In the genomic region with DNA sequence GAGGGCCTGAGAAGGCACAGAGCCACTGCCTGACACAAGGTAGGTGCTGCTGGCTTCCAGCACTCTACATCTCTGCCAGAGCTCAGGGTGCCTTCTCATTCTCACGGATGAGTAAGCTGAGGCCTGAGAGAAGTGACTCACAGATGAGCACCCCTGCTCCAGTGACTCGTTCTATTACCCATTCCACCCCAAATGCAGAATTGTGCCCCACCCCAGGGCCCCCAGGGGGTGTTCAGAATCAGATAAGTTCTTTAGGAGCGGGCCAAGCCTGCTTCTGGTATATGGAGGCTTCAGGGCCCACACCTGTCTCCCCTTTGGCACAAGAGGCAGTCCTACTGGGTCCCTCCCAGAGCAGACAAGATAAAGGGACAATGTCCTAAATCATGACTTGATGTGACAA, we compare ENCODE assay signal across 8 mouse cellular contexts. TPM values are rescaled to one million over a fixed set of nuclear protein-coding genes. Genes with fewer than 3 reads are reported as not detected.
DNase-seq lines count a peak whose midpoint lies in the region; ATAC-seq and TF ChIP-seq lines count a peak whose summit lies in the region.

No protein-coding gene starts in this region.

- 38% methylated on average over 3 of the region's 3 CpGs for WGBS in kidney, postnatal 0 days
- WGBS in forebrain, embryonic 16.5 days, result 49% methylated on average over 3 of the region's 3 CpGs
- WGBS in liver, postnatal 0 days (ENCODE audit: insufficient replicate concordance), result 44% methylated on average over 3 of the region's 3 CpGs

- no peak for ATAC-seq in kidney, postnatal 0 days (replicated peaks; ENCODE audit: low FRiP score, low read depth)
- ATAC-seq in forebrain, embryonic 16.5 days, result no peak
- no peak for ATAC-seq in liver, postnatal 0 days

- H3K36me3 ChIP-seq in kidney, postnatal 0 days (ENCODE audit: insufficient read depth, low read length), result peaks cover 7% of the 10 kb centered on the region; the same call in 1 of the 2 replicates
- H3K36me3 ChIP-seq in forebrain, embryonic 16.5 days (ENCODE audit: control insufficient read depth, insufficient read depth), result no peaks in the 10 kb centered on the region
- peaks cover 11% of the 10 kb centered on the region; the same call in 1 of the 2 replicates for H3K36me3 ChIP-seq in liver, postnatal 0 days (replicated peaks; ENCODE audit: insufficient read depth, low read length)

- H3K27ac ChIP-seq in kidney, postnatal 0 days, result peak overlapping the region; percentile 96
- peak overlapping the region; percentile 30; the same call in 1 of the 2 replicates for H3K27ac ChIP-seq in forebrain, embryonic 16.5 days (ENCODE audit: low read length)
- H3K27ac ChIP-seq in liver, postnatal 0 days (ENCODE audit: low read depth), result peak overlapping the region; percentile 86

- no peaks in the 10 kb centered on the region for H3K27me3 ChIP-seq in kidney, postnatal 0 days (ENCODE audit: insufficient read depth, low read length)
- H3K27me3 ChIP-seq in forebrain, embryonic 16.5 days (replicated peaks; ENCODE audit: control insufficient read depth, insufficient read depth, low read length), result no peaks in the 10 kb centered on the region
- H3K27me3 ChIP-seq in liver, postnatal 0 days (ENCODE audit: insufficient read depth, low read length), result no peaks in the 10 kb centered on the region

- DNase-seq in kidney, postnatal 0 days (ENCODE audit: low spot score), result no peak
- DNase-seq in kidney, postnatal 14 days, result no peak
- peak; percentile 55 to 64 for DNase-seq in adrenal gland, postnatal 36 days
- no peak for DNase-seq in liver, postnatal 0 days
- no peak for DNase-seq in spleen, postnatal 36 days (ENCODE audit: low spot score in 2 of 2)
- no peak for DNase-seq in layer of hippocampus, adult 18-20 months (ENCODE audit: low spot score in 2 of 2)
- no peak for DNase-seq in layer of hippocampus, adult 8-10 months (ENCODE audit: low spot score in 2 of 2)

- peak overlapping the region; percentile 75 for H3K4me2 ChIP-seq in kidney, postnatal 0 days (ENCODE audit: low read length)
- peak overlapping the region; percentile 73; the same call in 1 of the 2 replicates for H3K4me2 ChIP-seq in forebrain, embryonic 16.5 days (ENCODE audit: low read length)
- H3K4me2 ChIP-seq in liver, postnatal 0 days (ENCODE audit: low read depth, low read length), result peak overlapping the region; percentile 77

- H3K4me3 ChIP-seq in kidney, postnatal 0 days (replicated peaks; ENCODE audit: low read depth, low read length), result no peak overlapping the region
- no peak overlapping the region for H3K4me3 ChIP-seq in forebrain, embryonic 16.5 days (replicated peaks; ENCODE audit: low read length)
- no peak overlapping the region for H3K4me3 ChIP-seq in liver, postnatal 0 days (ENCODE audit: low read depth, low read length)

- H3K4me1 ChIP-seq in kidney, postnatal 0 days (replicated peaks; ENCODE audit: insufficient read depth, low read length), result peaks cover 47% of the 10 kb centered on the region
- peaks cover 72% of the 10 kb centered on the region for H3K4me1 ChIP-seq in forebrain, embryonic 16.5 days (replicated peaks; ENCODE audit: control insufficient read depth, insufficient read depth, low read length)
- H3K4me1 ChIP-seq in liver, postnatal 0 days (ENCODE audit: insufficient read depth), result peaks cover 55% of the 10 kb centered on the region

- TF ChIP-seq CTCF in kidney, postnatal 0 days (IDR thresholded peaks at IDR 0.05; ENCODE audit: low read depth), result no peak
- TF ChIP-seq CTCF in liver, postnatal 0 days (IDR thresholded peaks at IDR 0.05; ENCODE audit: low read depth), result no peak

- no peak overlapping the region for H3K9ac ChIP-seq in kidney, postnatal 0 days (ENCODE audit: low read depth, low read length)
- 0 out of 2 replicates have a peak overlapping the region, but pooled peaks have one; percentile 18 for H3K9ac ChIP-seq in forebrain, embryonic 16.5 days (replicated peaks; ENCODE audit: low read depth, low read length)
- no peak overlapping the region; the same call in 1 of the 2 replicates for H3K9ac ChIP-seq in liver, postnatal 0 days (replicated peaks)

- H3K9me3 ChIP-seq in kidney, postnatal 0 days (replicated peaks; ENCODE audit: low read length), result no peaks in the 10 kb centered on the region
- no peaks in the 10 kb centered on the region for H3K9me3 ChIP-seq in forebrain, embryonic 16.5 days (ENCODE audit: control insufficient read depth, low read length)
- H3K9me3 ChIP-seq in liver, postnatal 0 days (ENCODE audit: low read length), result no peaks in the 10 kb centered on the region

- TF ChIP-seq EP300 in liver, postnatal 0 days (IDR thresholded peaks at IDR 0.05; ENCODE audit: low read depth), result no peak

RNA-seq across cellular contexts. Expression of gene Tet3, which starts 16.2 kb away (rescaled TPM):
- polyA plus RNA-seq in kidney, postnatal 0 days (2015; fragmentation: Nextera tagmentation; extraction: Ambion mirVana), result 32.3 and 33.0 TPM in 2 replicates
- total RNA-seq in adrenal gland, postnatal 36 days (2021), result 10 to 100 TPM; 25.2 to 38.5 TPM
- 60.9 and 64.3 TPM in 2 replicates for polyA plus RNA-seq in forebrain, embryonic 16.5 days (2015; fragmentation: Nextera tagmentation; extraction: Ambion mirVana)
- polyA plus RNA-seq in liver, postnatal 0 days (2015; fragmentation: Nextera tagmentation; extraction: Ambion mirVana), result 7.9 and 8.5 TPM in 2 replicates
- total RNA-seq in layer of hippocampus, adult 18-20 months (2021), result 10 to 100 TPM; 53.2 to 58.7 TPM
- total RNA-seq in layer of hippocampus, adult 8-10 months (2022), result 10 to 100 TPM; 53.5 to 65.9 (median 58.5) TPM

Comparison
In these comparisons a context has a peak if more than half of its experiments do, and no peak if none do; other contexts are left out.
1. DNase-seq: peak in adrenal gland, postnatal 36 days (2 of 2); none in kidney, postnatal 0 days (single experiment), kidney, postnatal 14 days (single experiment), liver, postnatal 0 days (single experiment), spleen, postnatal 36 days (0 of 2), layer of hippocampus, adult 18-20 months (0 of 2) and layer of hippocampus, adult 8-10 months (0 of 2).
2. H3K27ac ChIP-seq: peak in every context shown above with its lines; median percentile 96 in kidney, postnatal 0 days; 86 in liver, postnatal 0 days; 30 in forebrain, embryonic 16.5 days.
3. Peak in every context shown above with its lines, with median percentiles within 50 percentile points of each other: H3K4me2 ChIP-seq.